Mouse (Mus musculus) retina, postnatal 7 days (tissue): ENCODE measurements at regions not wholly inside any gene's neighbourhood (a gene's known extent, or its start where the extent isn't known, plus 50 kb on each side); places are given as distances from the start of the nearest gene placed in this dataset.
"Not testable (repeated sequence)": the region's sequence is repeated elsewhere in the genome, so short reads cannot be mapped to it uniquely, and the experiment has no call there.

Experiments used
- DNase-seq: peaks from one replicate; pipeline ENCODE4 v3.0.0-alpha.2; 2012; ENCODE audit warnings: low read depth, low spot score

DNA sequence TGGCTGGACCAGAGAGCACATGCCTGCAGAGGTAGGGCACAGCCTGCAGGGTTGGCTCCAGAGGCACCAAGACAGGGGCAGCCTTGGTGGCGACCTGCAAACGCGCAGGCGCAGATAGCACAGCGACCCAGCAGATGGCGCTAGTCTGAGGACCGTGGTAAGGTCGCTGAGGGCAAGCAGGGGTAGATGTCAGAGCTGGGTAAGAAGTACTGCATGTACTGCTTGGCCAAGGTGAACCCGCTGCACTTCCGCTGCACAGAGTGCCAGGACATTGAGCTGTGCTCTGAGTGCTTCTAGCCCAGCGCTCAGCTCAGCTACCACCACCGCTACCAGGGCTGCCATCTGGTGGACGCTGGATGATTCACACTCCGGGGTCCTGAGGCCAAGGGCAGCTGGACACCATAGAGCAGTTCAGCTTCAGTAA is 68.3 kb downstream of the Hsp90b1 start:
- peak; percentile 53 for DNase-seq

DNA sequence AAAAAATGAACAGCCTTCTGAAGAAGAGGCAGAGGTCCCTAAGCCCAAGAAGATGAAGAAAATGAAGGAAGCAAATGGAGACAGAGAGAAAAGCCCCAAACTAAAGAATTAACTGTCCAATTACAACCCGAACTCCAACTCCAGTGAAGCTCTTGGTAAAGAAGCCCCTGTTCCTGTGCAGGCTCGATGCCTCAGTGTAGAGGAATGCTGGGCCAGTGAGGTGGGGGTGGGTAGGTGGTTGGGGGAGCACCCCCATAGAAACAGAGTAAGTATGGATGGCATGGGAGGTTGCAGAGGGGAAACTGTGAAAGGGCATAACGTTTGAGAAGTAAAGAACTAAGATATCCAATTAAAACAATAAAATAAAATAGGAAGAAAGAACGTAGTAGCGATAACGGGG is 68.8 kb downstream of the Hsp90b1 start:
- not testable (repeated sequence) for DNase-seq

DNA sequence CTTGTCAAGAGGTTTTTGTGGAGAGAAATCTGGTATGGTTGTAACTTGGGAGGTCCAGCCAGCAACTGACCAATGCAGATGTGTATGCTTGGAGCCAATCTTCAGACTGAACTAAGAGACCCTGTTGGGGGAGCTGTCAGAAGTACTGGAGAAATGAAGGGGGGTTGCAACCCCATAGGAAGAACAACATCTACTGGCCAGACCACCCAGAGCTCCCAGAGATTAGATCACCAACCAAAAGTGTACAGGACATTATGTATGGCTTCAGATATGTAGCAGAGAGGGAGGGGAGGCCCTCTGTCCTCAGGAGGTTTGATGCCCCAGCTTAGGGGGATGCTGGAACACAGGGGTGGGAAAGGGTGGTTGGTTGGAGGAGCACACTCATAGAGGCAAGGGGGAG is 78.6 kb downstream of the Hsp90b1 start:
- not testable (repeated sequence) for DNase-seq

DNA sequence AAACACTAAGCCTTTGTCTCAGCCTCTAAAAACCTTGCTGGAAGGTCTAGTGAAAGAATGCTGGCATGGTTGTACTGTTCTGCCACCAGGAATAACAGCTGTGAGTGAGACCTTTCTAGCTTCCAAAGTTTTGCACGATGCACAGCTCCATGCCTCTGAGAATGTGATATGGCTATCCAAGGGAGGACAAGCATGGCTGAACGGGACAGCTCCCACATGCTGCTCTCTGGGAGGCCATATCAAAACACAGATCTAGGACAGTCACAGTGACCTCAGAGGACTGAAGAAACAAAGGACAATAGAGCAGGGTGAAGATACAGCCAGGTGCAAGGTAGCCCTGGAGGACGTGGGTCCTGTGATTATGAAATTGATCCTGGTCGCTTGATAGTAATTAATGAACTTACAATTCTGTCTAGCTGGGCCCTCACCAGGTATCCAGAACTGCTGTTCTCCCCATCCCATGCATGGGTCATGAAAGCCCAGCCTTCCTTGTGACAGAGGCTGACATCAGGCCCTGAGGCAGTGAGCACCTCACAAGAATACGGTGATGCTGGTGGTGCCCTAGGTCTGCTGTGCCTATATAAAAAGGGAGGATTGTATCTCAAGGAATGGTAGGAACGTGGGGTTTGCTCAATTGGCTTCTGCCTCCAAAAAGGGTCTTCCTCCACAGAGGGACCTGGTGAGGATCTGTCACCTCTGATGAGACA is 87.2 kb downstream of the Hsp90b1 start:
- DNase-seq: not testable (repeated sequence)

GRCm38 (mm10) chr10:86612341-86612740 is 93.0 kb downstream of the Hsp90b1 start:
- DNase-seq: not testable (repeated sequence)

GRCm38 (mm10) chr10:86610027-86610426 is 95.3 kb downstream of the Hsp90b1 start:
- not testable (repeated sequence) for DNase-seq

DNA sequence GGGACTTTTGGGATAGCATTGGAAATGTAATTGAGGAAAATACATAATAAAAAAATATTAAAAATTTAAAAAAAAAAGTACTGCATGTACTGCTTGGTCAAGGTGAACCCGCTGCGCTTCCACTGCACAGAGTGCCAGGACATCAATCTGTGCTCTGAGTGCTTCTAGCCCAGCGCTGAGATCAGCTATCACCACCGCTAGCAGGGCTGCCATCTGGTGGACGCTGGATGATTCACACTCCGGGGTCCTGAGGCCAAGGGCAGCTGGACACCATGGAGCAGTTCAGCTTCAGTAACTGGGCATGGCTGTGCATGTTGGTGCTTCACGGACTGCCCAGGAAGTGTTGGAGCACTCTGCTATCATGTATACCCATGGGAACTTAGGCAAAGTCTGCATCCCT is 102.1 kb upstream of the Syn3 start:
- not testable (repeated sequence) for DNase-seq

- DNase-seq: not testable (repeated sequence)
Observed at GRCm38 (mm10) chr10:86599991-86600390, 101.3 kb upstream of the Syn3 start.

GRCm38 (mm10) chr10:86590211-86590610 is 91.5 kb upstream of the Syn3 start:
- DNase-seq: not testable (repeated sequence)

- DNase-seq: not testable (repeated sequence)
Observed at GRCm38 (mm10) chr10:86566875-86567274, 68.2 kb upstream of the Syn3 start.

DNA sequence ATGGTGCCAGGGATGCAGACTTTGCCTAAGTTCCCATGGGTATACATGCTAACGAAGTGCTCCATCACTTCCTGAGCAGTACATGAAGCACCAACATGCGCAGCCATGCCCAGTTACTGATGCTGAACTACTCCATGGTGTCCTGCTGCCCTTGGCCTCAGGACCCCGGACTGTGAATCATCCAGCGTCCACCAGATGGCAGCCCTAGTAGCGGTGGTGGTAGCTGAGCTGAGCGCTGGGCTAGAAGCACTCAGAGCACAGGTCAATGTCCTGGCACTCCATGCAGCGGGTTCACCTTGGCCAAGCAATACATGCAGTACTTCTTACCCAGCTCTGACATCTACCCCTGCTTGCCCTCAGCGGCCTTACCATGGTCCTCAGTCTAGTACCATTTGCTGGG is 57.1 kb upstream of the Syn3 start:
- DNase-seq: no peak
